Mouse (Mus musculus): Measurements from ENCODE around the gene Siglec1.

Siglec1 gene

GRCm38 (mm10) chr2:131097087-131097486, 10.5 kb upstream of the Siglec1 start:
- in situ Hi-C loops (cut with MboI, MseI) = loop anchor here (10.0 kb wide), 1 partner anchor 418 kb away; no protein-coding TSS in a partner anchor

- in situ Hi-C loops (cut with MboI, MseI) = loop anchor here (10.0 kb wide), 1 partner anchor 419 kb away; no protein-coding TSS in a partner anchor
Observed at GRCm38 (mm10) chr2:131096101-131096795, 9.7 kb upstream of the Siglec1 start.

- in situ Hi-C loops (cut with MboI, MseI) = loop anchor here (5.0 to 10.0 kb wide), 3 partner anchors 47 to 420 kb away; no protein-coding TSS in a partner anchor
Observed at GRCm38 (mm10) chr2:131094823-131095222, 8.3 kb upstream of the Siglec1 start.

- in situ Hi-C loops (cut with MboI, MseI) = loop anchor here (5.0 to 10.0 kb wide), 3 partner anchors 49 to 421 kb away; no protein-coding TSS in a partner anchor
Observed at GRCm38 (mm10) chr2:131093577-131093976, 7.0 kb upstream of the Siglec1 start.

- in situ Hi-C loops (cut with MboI, MseI) = loop anchor here (5.0 to 10.0 kb wide), 3 partner anchors 51 to 424 kb away; no protein-coding TSS in a partner anchor
Observed at GRCm38 (mm10) chr2:131090852-131091251, 4.3 kb upstream of the Siglec1 start.

- in situ Hi-C loops (cut with MboI, MseI) = loop anchor here (5.0 to 10.0 kb wide), 5 partner anchors 53 to 448 kb away; no protein-coding TSS in a partner anchor
Observed at GRCm38 (mm10) chr2:131089634-131090033, 3.1 kb upstream of the Siglec1 start.

- in situ Hi-C loops (cut with MboI, MseI) = loop anchor here (5.0 kb wide), 2 partner anchors 319 to 449 kb away; no protein-coding TSS in a partner anchor
Observed at GRCm38 (mm10) chr2:131088581-131088980, 2.0 kb upstream of the Siglec1 start.

- in situ Hi-C loops (cut with MboI, MseI) = no loop called here
Observed at GRCm38 (mm10) chr2:131084206-131084605, 2.4 kb downstream of the Siglec1 start.

GRCm38 (mm10) chr2:131080507-131080906, 6.1 kb downstream of the Siglec1 start:
- in situ Hi-C loops (cut with MboI, MseI) = no loop called here

GRCm38 (mm10) chr2:131072536-131072935, 14.0 kb downstream of the Siglec1 start:
- in situ Hi-C loops (cut with MboI, MseI) = no loop called here

- in situ Hi-C loops (cut with MboI, MseI) = no loop called here
Observed at GRCm38 (mm10) chr2:131067481-131067880, 19.1 kb downstream of the Siglec1 start.

GRCm38 (mm10) chr2:131066342-131066741, 20.2 kb downstream of the Siglec1 start:
- in situ Hi-C loops (cut with MboI, MseI) = no loop called here

- in situ Hi-C loops (cut with MboI, MseI) = no loop called here
Observed at GRCm38 (mm10) chr2:131063404-131063864, 23.1 kb downstream of the Siglec1 start, which contains the start of gene Adam33. Gene Adam33, minus strand, starts transcription at chr2:131063814.

GRCm38 (mm10) chr2:131061607-131062006, 25.0 kb downstream of the Siglec1 start:
- in situ Hi-C loops (cut with MboI, MseI) = no loop called here

GRCm38 (mm10) chr2:131060784-131061183, 25.8 kb downstream of the Siglec1 start:
- in situ Hi-C loops (cut with MboI, MseI) = no loop called here

- in situ Hi-C loops (cut with MboI, MseI) = no loop called here
Observed at GRCm38 (mm10) chr2:131059781-131060540, 26.6 kb downstream of the Siglec1 start.

GRCm38 (mm10) chr2:131059377-131059776, 27.2 kb downstream of the Siglec1 start:
- in situ Hi-C loops (cut with MboI, MseI) = no loop called here

GRCm38 (mm10) chr2:131058672-131059071, 27.9 kb downstream of the Siglec1 start:
- in situ Hi-C loops (cut with MboI, MseI) = no loop called here

GRCm38 (mm10) chr2:131056191-131056590, 30.4 kb downstream of the Siglec1 start:
- in situ Hi-C loops (cut with MboI, MseI) = no loop called here

GRCm38 (mm10) chr2:131055631-131056030, 30.9 kb downstream of the Siglec1 start:
- in situ Hi-C loops (cut with MboI, MseI) = no loop called here

GRCm38 (mm10) chr2:131054646-131055264, 31.8 kb downstream of the Siglec1 start:
- in situ Hi-C loops (cut with MboI, MseI) = no loop called here
